Mouse (Mus musculus) bone marrow, adult 2 months (tissue): ENCODE data around the gene Card19.

ENCODE experiments used
- CTCF ChIP-seq: fragments of 200-500 bp; IDR thresholded peaks from 2 replicates; pipeline ENCODE4 v1.5.1; 2011; ENCODE audit warnings: low read length, control low read depth; ENCODE audit not compliant: control insufficient read depth, insufficient read depth
- POLR2A ChIP-seq: fragments of 200-500 bp; IDR thresholded peaks from 2 replicates; pipeline ENCODE4 v1.6.1; 2011; ENCODE audit warnings: low read depth, mild to moderate bottlenecking, control low read depth, low read length, borderline replicate concordance; ENCODE audit not compliant: control insufficient read depth

DNA sequence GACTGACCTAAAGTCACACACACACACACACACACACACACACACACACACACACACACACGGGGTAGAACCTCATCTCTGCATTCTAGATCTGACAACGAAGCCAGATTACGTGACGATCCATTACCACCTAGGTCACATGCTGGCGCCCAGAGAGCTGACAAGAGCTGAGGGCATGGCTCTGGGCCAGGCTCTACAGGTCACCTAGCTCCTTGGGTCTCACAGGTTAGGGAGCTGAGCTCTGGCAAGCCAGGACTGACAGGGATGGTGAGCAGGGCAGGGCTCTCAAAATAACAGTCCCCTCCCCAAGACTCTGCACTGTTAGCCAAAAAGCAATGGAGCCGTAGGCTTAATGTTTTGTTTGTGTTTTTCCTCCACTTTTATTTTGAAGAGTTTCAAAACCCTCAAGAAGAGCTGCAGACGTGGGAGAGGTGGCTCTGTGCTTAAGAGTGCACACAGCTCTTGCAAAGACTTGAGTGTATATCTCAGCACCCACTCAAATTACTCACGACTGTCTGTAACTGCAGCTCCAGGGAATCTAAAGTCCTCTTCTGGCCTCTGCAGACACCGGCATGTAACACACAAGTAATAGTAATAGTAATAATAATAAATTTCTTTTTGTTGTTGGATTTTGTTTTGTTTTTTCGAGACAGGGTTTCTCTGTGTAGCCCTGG lies 57.7 kb downstream of the Card19 start:
- TF ChIP-seq POLR2A (no peak), CTCF (no peak)
